Mouse (Mus musculus) T-helper 17 cell (primary cell): ENCODE measurements around the gene Kcnip2.

ENCODE experiments used
- in situ Hi-C, 2 experiments: fragments of 300-600 bp; cut with MboI, MseI; formaldehyde crosslinking; loops; 1 replicate in 1 of 2; 2 replicates in 1 of 2; pipeline ENCODE4 v1.15.1; 2025; ENCODE audit warnings: high pct_unique_total_duplicates in 2 of 2

Gene Kcnip2

GRCm38 (mm10) chr19:45815831-45816405 is at the start of gene Kcnip2:
TSS of gene Kcnip2 (minus strand) at chr19:45816061.
- in situ Hi-C loops, result loop anchor here in 1 of 2 experiments (25.0 kb wide), 1 partner anchor 196 kb away; the partner anchor contains the start of gene Hps6

- in situ Hi-C loops, result no loop called here
Measured at GRCm38 (mm10) chr19:45855284-45855920, 39.5 kb upstream of the Kcnip2 start.

- in situ Hi-C loops, result no loop called here
Measured at GRCm38 (mm10) chr19:45854521-45854920, 38.7 kb upstream of the Kcnip2 start.

- in situ Hi-C loops, result no loop called here
Measured at GRCm38 (mm10) chr19:45847733-45848093, 31.9 kb upstream of the Kcnip2 start.

GRCm38 (mm10) chr19:45847016-45847732 is 31.3 kb upstream of the Kcnip2 start:
- in situ Hi-C loops, result no loop called here

GRCm38 (mm10) chr19:45844209-45844608 is 28.3 kb upstream of the Kcnip2 start:
- in situ Hi-C loops, result no loop called here

GRCm38 (mm10) chr19:45843424-45843823 is 27.6 kb upstream of the Kcnip2 start:
- in situ Hi-C loops, result no loop called here

GRCm38 (mm10) chr19:45837050-45837994 is 21.5 kb upstream of the Kcnip2 start:
- in situ Hi-C loops, result no loop called here

GRCm38 (mm10) chr19:45835490-45835889 is 19.6 kb upstream of the Kcnip2 start:
- in situ Hi-C loops, result no loop called here

GRCm38 (mm10) chr19:45833665-45834064 is 17.8 kb upstream of the Kcnip2 start:
- in situ Hi-C loops, result loop anchor here in 1 of 2 experiments (5.0 kb wide), 1 partner anchor 74 kb away; no protein-coding TSS in a partner anchor

GRCm38 (mm10) chr19:45830679-45831078 is 14.8 kb upstream of the Kcnip2 start:
- in situ Hi-C loops, result loop anchor here in 1 of 2 experiments (5.0 kb wide), 1 partner anchor 77 kb away; no protein-coding TSS in a partner anchor

GRCm38 (mm10) chr19:45827736-45828135 is 11.9 kb upstream of the Kcnip2 start:
- in situ Hi-C loops, result no loop called here

- in situ Hi-C loops, result no loop called here
Measured at GRCm38 (mm10) chr19:45827125-45827524, 11.3 kb upstream of the Kcnip2 start.

- in situ Hi-C loops, result no loop called here
Measured at GRCm38 (mm10) chr19:45826146-45826545, 10.3 kb upstream of the Kcnip2 start.

- in situ Hi-C loops, result loop anchor here in 1 of 2 experiments (25.0 kb wide), 1 partner anchor 190 kb away; the partner anchor contains the start of gene Hps6
Measured at GRCm38 (mm10) chr19:45821832-45822231, 6.0 kb upstream of the Kcnip2 start.

GRCm38 (mm10) chr19:45817816-45818490 is 2.1 kb upstream of the Kcnip2 start:
- in situ Hi-C loops, result loop anchor here in 1 of 2 experiments (25.0 kb wide), 1 partner anchor 194 kb away; the partner anchor contains the start of gene Hps6

- in situ Hi-C loops, result loop anchor here in 1 of 2 experiments (25.0 kb wide), 1 partner anchor 196 kb away; the partner anchor contains the start of gene Hps6
Measured at GRCm38 (mm10) chr19:45816727-45817126, 866 bp upstream of the Kcnip2 start.

GRCm38 (mm10) chr19:45815170-45815569 is 691 bp downstream of the Kcnip2 start:
- in situ Hi-C loops, result loop anchor here in 1 of 2 experiments (25.0 kb wide), 1 partner anchor 197 kb away; the partner anchor contains the start of gene Hps6

GRCm38 (mm10) chr19:45813801-45814200 is 2.1 kb downstream of the Kcnip2 start:
- in situ Hi-C loops, result loop anchor here (5.0 to 25.0 kb wide), 2 partner anchors 198 to 204 kb away; partner anchors contain the start of gene Hps6 (in 1 of the 2)

- in situ Hi-C loops, result loop anchor here (5.0 to 25.0 kb wide), 2 partner anchors 199 to 204 kb away; partner anchors contain the start of gene Hps6 (in 1 of the 2)
Measured at GRCm38 (mm10) chr19:45813263-45813662, 2.6 kb downstream of the Kcnip2 start.
